Mouse (Mus musculus) adrenal gland, postnatal 14 days (tissue): ENCODE results near the gene Myo1g. TPM values are rescaled to one million over a fixed set of nuclear protein-coding genes. Genes with fewer than 3 reads are reported as not detected.
"Not testable (repeated sequence)": the region's sequence is repeated elsewhere in the genome, so short reads cannot be mapped to it uniquely, and the experiment has no call there.

Source experiments
- DNase-seq: peaks from one replicate; pipeline ENCODE4 v3.0.0; 2021; ENCODE audit warnings: mixed read lengths
- total RNA-seq: library from RNA; stranded (reverse); gene quantifications from 2 replicates; pipeline ENCODE4 v1.2.3, GENCODE M21; 2021

Gene Myo1g
- total RNA-seq, 1 experiment from 2014 or later = 4.0 TPM

- DNase-seq = peak; percentile 52
Observed at GRCm38 (mm10) chr11:6529961-6530360, 9.2 kb upstream of the Myo1g start.

- peak; percentile 99 for DNase-seq
Observed at GRCm38 (mm10) chr11:6528186-6529006, 7.6 kb upstream of the Myo1g start.

GRCm38 (mm10) chr11:6527256-6528185 lies 6.8 kb upstream of the Myo1g start:
- DNase-seq = no peak

- DNase-seq = not testable (repeated sequence)
Observed at GRCm38 (mm10) chr11:6526526-6527255, 5.9 kb upstream of the Myo1g start.

- no peak for DNase-seq
Observed at GRCm38 (mm10) chr11:6525241-6525640, 4.5 kb upstream of the Myo1g start.

- DNase-seq = no peak
Observed at GRCm38 (mm10) chr11:6524880-6525238, 4.1 kb upstream of the Myo1g start.

GRCm38 (mm10) chr11:6524165-6524879 lies 3.6 kb upstream of the Myo1g start:
- DNase-seq = no peak

- DNase-seq = no peak
Observed at GRCm38 (mm10) chr11:6523662-6524088, 2.9 kb upstream of the Myo1g start.

- DNase-seq = no peak
Observed at GRCm38 (mm10) chr11:6522782-6523525, 2.2 kb upstream of the Myo1g start.

- DNase-seq = peak; percentile 8
Observed at GRCm38 (mm10) chr11:6519491-6520033, 1.2 kb downstream of the Myo1g start.

- DNase-seq = peak; percentile 16
Observed at GRCm38 (mm10) chr11:6514837-6515236, 5.9 kb downstream of the Myo1g start.

GRCm38 (mm10) chr11:6508269-6508876 lies 12.4 kb downstream of the Myo1g start:
- peak; percentile 3 for DNase-seq

- DNase-seq = no peak
Observed at GRCm38 (mm10) chr11:6506516-6506915, 14.2 kb downstream of the Myo1g start.

GRCm38 (mm10) chr11:6504689-6505088 lies 16.1 kb downstream of the Myo1g start:
- DNase-seq = no peak

- DNase-seq = no peak
Observed at GRCm38 (mm10) chr11:6504226-6504625, 16.5 kb downstream of the Myo1g start.

- no peak for DNase-seq
Observed at GRCm38 (mm10) chr11:6502506-6502905, 18.3 kb downstream of the Myo1g start.

- no peak for DNase-seq
Observed at GRCm38 (mm10) chr11:6497311-6497948, 23.3 kb downstream of the Myo1g start.

- DNase-seq = peak; percentile 79
Observed at GRCm38 (mm10) chr11:6489691-6490503, 30.9 kb downstream of the Myo1g start.

GRCm38 (mm10) chr11:6489257-6489656 lies 31.5 kb downstream of the Myo1g start:
- peak; percentile 29 for DNase-seq
